Mouse (Mus musculus) hindbrain, embryonic 15.5 days (tissue): ENCODE results near the gene Lcmt2. TPM values are rescaled to one million over a fixed set of nuclear protein-coding genes. Genes with fewer than 3 reads are reported as not detected.

Experiments used
- ATAC-seq: fragments of 200-750 bp; cut with Nextera tagmentation; 2 replicates; pipeline ENCODE4 v1.8.0; 2017; ENCODE audit warnings: low read depth, moderate number of reproducible peaks, moderate TSS enrichment; ENCODE audit not compliant: low FRiP score
- H3K27ac ChIP-seq: fragments of 300-500 bp; sonication (generic); replicated peaks from 2 replicates; pipeline ENCODE4 v1.5.1; 2015; ENCODE audit warnings: mild to moderate bottlenecking, inconsistent platforms
- H3K27me3 ChIP-seq: fragments of 300-500 bp; sonication (generic); 2 replicates; pipeline ENCODE4 v1.6.1; 2015; ENCODE audit warnings: control low read depth, inconsistent platforms
- H3K36me3 ChIP-seq: fragments of 300-500 bp; sonication (generic); 2 replicates; pipeline ENCODE4 v1.6.1; 2015; ENCODE audit warnings: control low read depth, inconsistent platforms
- H3K4me1 ChIP-seq: fragments of 300-500 bp; sonication (generic); replicated peaks from 2 replicates; pipeline ENCODE4 v1.6.1; 2015; ENCODE audit warnings: control low read depth, inconsistent platforms
- H3K4me2 ChIP-seq: fragments of 300-500 bp; sonication (generic); 2 replicates; pipeline ENCODE4 v1.6.1; 2015; ENCODE audit warnings: moderate library complexity, mild to moderate bottlenecking, inconsistent platforms
- H3K4me3 ChIP-seq: fragments of 300-500 bp; sonication (generic); 2 replicates; pipeline ENCODE4 v1.5.1; 2015; ENCODE audit warnings: mild to moderate bottlenecking, inconsistent platforms
- H3K9ac ChIP-seq: fragments of 300-500 bp; sonication (generic); 2 replicates; pipeline ENCODE4 v1.6.1; 2015; ENCODE audit warnings: inconsistent platforms
- H3K9me3 ChIP-seq: fragments of 300-500 bp; sonication (generic); 2 replicates; pipeline ENCODE4 v1.6.1; 2016; ENCODE audit warnings: control low read depth, inconsistent platforms
- WGBS: fragments of 180-500 bp; shearing (Covaris S2); methylation state at CpG from one replicate; pipeline ENCODE4 v1.1.7; 2015; 5-methylcytosine and 5-hydroxymethylcytosine counted together
- polyA plus RNA-seq: library from polyadenylated mRNA; unstranded; fragments of >200 nt; fragmentation: Nextera tagmentation; extraction: Ambion mirVana; gene quantifications from 2 replicates; pipeline ENCODE4 v1.2.1, GENCODE M21; 2015

The Lcmt2 gene
- polyA plus RNA-seq, 1 experiment from 2014 or later = 21.0 TPM

DNA sequence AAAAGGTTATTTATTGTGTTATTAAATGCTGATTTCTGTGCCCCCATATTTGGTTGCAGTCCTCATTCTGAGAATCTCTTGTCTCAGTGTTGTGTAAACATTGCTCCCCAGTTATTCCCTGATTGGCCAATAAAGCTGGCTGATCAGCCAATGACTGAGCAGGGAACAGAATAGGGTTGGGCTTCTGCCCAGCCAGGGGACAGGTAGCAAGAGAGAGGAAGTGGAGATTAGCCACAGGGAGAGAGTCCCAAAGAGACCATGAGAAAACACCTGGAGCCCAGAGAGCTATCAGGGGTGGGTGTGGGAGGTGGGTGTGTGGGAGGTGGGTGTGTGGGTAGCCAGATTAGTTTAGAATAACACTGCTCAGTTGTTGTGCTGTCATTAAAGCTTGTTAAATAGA lies 34.5 kb downstream of the Lcmt2 start:
- H3K9ac ChIP-seq = no peak overlapping the region
- H3K36me3 ChIP-seq = no peaks in the 10 kb centered on the region
- no peaks in the 10 kb centered on the region for H3K9me3 ChIP-seq
- no peaks in the 10 kb centered on the region for H3K27me3 ChIP-seq
- no peak for ATAC-seq
- H3K4me3 ChIP-seq = no peak overlapping the region
- no peaks in the 10 kb centered on the region for H3K4me1 ChIP-seq
- H3K4me2 ChIP-seq = no peak overlapping the region
- no peak overlapping the region for H3K27ac ChIP-seq

- Histone ChIP-seq H3K4me3 (no peak overlapping the region), H3K9ac (no peak overlapping the region), H3K36me3 (no peaks in the 10 kb centered on the region), H3K4me2 (no peak overlapping the region), H3K4me1 (no peaks in the 10 kb centered on the region), H3K9me3 (no peaks in the 10 kb centered on the region), H3K27me3 (no peaks in the 10 kb centered on the region), H3K27ac (no peak overlapping the region)
- 30% methylated on average over 9 of the region's 9 CpGs for WGBS
- ATAC-seq = peak; percentile 63
These were observed 38.4 kb downstream of the Lcmt2 start for GRCm38 (mm10) chr2:121102051-121102450.

DNA sequence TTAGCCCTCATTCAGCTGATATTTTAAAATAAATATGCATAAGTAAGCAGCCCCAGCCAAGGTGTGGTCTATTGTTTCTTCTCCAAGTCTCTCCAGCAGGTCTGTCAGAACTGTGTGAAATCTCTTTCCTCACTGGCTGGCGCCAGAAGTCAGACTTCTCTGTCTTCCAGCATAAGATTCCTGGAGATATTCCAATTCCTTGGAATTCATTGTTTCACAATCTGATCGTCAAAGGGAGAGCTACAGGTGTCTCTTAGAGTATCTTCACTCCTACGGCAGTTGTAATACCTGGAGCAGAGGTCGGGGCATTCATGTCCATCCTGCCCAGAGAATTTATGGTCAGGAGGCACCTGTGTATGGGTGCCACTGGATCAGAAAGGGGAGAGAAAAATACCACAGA lies 50.7 kb downstream of the Lcmt2 start:
- WGBS = 83% methylated on average over 4 of the region's 4 CpGs
- H3K27ac ChIP-seq = no peak overlapping the region
- no peak overlapping the region for H3K4me3 ChIP-seq
- ATAC-seq = no peak
- H3K9ac ChIP-seq = no peak overlapping the region
- H3K4me1 ChIP-seq = no peaks in the 10 kb centered on the region
- H3K9me3 ChIP-seq = no peaks in the 10 kb centered on the region
- no peak overlapping the region for H3K4me2 ChIP-seq
- H3K27me3 ChIP-seq = no peaks in the 10 kb centered on the region
- no peaks in the 10 kb centered on the region for H3K36me3 ChIP-seq

- no peak overlapping the region for H3K9ac ChIP-seq
- no peaks in the 10 kb centered on the region for H3K27me3 ChIP-seq
- no peak overlapping the region for H3K4me2 ChIP-seq
- H3K4me3 ChIP-seq = no peak overlapping the region
- WGBS = 92% methylated on average over 3 of the region's 3 CpGs
- no peaks in the 10 kb centered on the region for H3K9me3 ChIP-seq
- no peak overlapping the region for H3K27ac ChIP-seq
- ATAC-seq = no peak
- H3K36me3 ChIP-seq = no peaks in the 10 kb centered on the region
- no peaks in the 10 kb centered on the region for H3K4me1 ChIP-seq
These were observed 51.9 kb downstream of the Lcmt2 start for GRCm38 (mm10) chr2:121088507-121088906.

DNA sequence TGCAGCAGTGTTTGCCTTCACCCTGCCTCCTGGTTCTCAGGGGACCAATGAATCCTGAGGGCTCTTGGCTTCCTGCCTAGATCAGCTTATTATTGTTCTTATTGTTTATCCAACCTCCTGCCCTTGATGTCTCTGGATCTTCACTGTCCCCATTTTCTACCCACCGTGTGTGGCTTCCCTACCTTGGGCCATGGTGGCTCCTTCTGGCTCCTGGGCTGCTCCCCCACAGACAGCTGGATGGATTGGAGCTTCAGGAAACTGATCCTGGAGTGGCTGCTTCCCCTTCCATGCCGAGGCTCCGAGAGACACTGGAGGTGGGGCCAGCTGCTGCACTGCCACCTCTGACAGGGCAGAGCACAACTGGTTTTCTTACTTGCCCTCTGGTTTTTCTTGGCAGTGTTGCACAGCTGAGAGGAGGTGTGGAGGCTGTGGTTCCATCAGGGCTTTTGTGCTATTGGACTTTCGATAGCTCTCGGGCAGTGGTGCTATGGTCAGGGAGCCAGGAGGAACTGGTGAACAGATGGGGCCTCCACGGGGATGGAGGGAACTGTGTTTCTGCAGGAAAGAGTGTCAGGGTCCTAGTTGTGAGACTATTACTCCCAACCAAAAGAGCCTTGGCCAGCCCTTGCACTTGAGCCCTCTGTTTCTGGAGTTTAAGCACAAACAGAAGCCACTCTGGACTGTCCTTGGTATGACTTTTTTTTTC lies 54.8 kb downstream of the Lcmt2 start, which contains the start of gene Tgm5:
TSS of gene Tgm5 (minus strand) at position 362 of the 706 bp plus-strand sequence.
- H3K4me1 ChIP-seq = no peaks in the 10 kb centered on the region
- no peak within 1 kb of the TSS for H3K4me3 ChIP-seq
- no peak within 1 kb of the TSS for H3K9ac ChIP-seq
- ATAC-seq = no peak
- H3K27me3 ChIP-seq = no peaks in the 10 kb centered on the region
- no peak within 1 kb of the TSS for H3K27ac ChIP-seq
- no peaks in the 10 kb centered on the region for H3K9me3 ChIP-seq
- 58% methylated on average over 6 of the region's 6 CpGs for WGBS
- no peak within 1 kb of the TSS for H3K4me2 ChIP-seq
- no peaks in the 10 kb centered on the region for H3K36me3 ChIP-seq

- Histone ChIP-seq H3K36me3 (no peaks in the 10 kb centered on the region), H3K4me1 (no peaks in the 10 kb centered on the region), H3K27ac (no peak overlapping the region), H3K9ac (no peak overlapping the region), H3K27me3 (no peaks in the 10 kb centered on the region), H3K4me3 (no peak overlapping the region), H3K4me2 (no peak overlapping the region), H3K9me3 (no peaks in the 10 kb centered on the region)
- 96% methylated on average over 1 of the region's 1 CpGs for WGBS
- ATAC-seq = no peak
These were observed 57.8 kb downstream of the Lcmt2 start for GRCm38 (mm10) chr2:121082626-121083025.

Other genes starting within 250 kb of the Lcmt2 start
- 30.7 and 30.9 TPM in 2 replicates for gene Ubr1, start 169.9 kb downstream of the Lcmt2 start, polyA plus RNA-seq
- 12.4 and 14.1 TPM in 2 replicates for gene Tmem62, start 163.6 kb downstream of the Lcmt2 start, polyA plus RNA-seq
- 74.5 and 77.2 TPM in 2 replicates for gene Ccndbp1, start 132.2 kb downstream of the Lcmt2 start, polyA plus RNA-seq
- 0.35 and 0.37 TPM in 2 replicates for gene Epb42, start 103.6 kb downstream of the Lcmt2 start, polyA plus RNA-seq
- gene Tgm5, start 54.8 kb downstream of the Lcmt2 start, polyA plus RNA-seq = 0.05 TPM in 1 of 2 replicates, not detected in the other
- 0.07 TPM in 1 of 2 replicates, not detected in the other for gene Tgm7, start 30.9 kb downstream of the Lcmt2 start, polyA plus RNA-seq
- gene Adal, start 225 bp downstream of the Lcmt2 start, polyA plus RNA-seq = 26.9 and 27.7 TPM in 2 replicates
- 45.5 and 47.1 TPM in 2 replicates for gene Tubgcp4, start 30.0 kb upstream of the Lcmt2 start, polyA plus RNA-seq
- 7.0 and 7.1 TPM in 2 replicates for gene Zscan29, start 30.5 kb upstream of the Lcmt2 start, polyA plus RNA-seq
- 148 and 171 TPM in 2 replicates for gene Trp53bp1, start 130.8 kb upstream of the Lcmt2 start, polyA plus RNA-seq
- gene Map1a, start 148.9 kb upstream of the Lcmt2 start, polyA plus RNA-seq = 31.2 and 46.4 TPM in 2 replicates
- 19.8 and 21.3 TPM in 2 replicates for gene Ppip5k1, start 214.7 kb upstream of the Lcmt2 start, polyA plus RNA-seq
- 99.5 and 107 TPM in 2 replicates for gene Ckmt1, start 217.1 kb upstream of the Lcmt2 start, polyA plus RNA-seq
- 0.04 and 0.17 TPM in 2 replicates for gene Strc, start 246.5 kb upstream of the Lcmt2 start, polyA plus RNA-seq